Mouse (Mus musculus) E14TG2a.4 (cell line): Measurements from ENCODE around the gene Scyl1.

Source experiments
- CTCF ChIP-seq: conservative IDR thresholded peaks from 2 replicates; pipeline ENCODE4 v1.5.1; 2014; ENCODE audit warnings: low read length
- NANOG ChIP-seq: IDR thresholded peaks from 2 replicates; pipeline ENCODE4 v1.6.1; 2014; ENCODE audit warnings: borderline replicate concordance, low read length, mixed read lengths

DNA sequence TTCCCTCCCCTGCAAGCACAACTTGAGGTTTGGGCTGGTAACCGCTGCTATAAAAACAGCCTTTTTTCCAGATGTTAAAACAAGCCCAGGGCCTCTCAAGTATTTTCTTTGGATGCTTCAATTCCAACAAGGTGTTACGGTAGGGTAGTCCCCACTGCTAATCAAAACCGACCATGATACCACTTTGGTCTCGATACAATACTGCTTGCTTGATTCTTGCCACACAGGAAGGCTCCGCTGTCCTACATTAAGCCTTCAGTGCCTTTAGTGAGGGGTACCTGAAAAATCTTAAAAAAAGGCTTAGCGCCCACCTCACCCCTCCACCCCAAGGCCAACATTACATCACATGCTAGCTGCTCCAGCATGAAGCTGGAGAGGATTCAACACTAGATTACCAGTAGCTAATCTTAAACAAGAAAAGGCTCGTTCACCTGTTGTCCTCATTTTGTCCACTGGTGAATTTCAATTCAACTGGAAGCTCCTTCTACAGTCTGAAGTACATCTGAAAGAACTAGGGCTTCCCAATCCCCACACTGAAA, 25.4 kb upstream of the Scyl1 start:
- TF ChIP-seq CTCF = no peak
- no peak for TF ChIP-seq NANOG
